Mouse (Mus musculus) testis, adult 2 months (tissue): ENCODE data around the gene Ddn. TPM values are rescaled to one million over a fixed set of nuclear protein-coding genes. Genes with fewer than 3 reads are reported as not detected.

Experiments
- H3K27ac ChIP-seq: fragments of 200-500 bp; 2 replicates; pipeline ENCODE4 v1.5.1; 2012; ENCODE audit warnings: low read depth, low read length; ENCODE audit not compliant: control insufficient read depth, insufficient read depth
- H3K27me3 ChIP-seq: fragments of 200-500 bp; 2 replicates; pipeline ENCODE4 v1.6.1; 2012; ENCODE audit warnings: mild to moderate bottlenecking, low read length, moderate library complexity; ENCODE audit not compliant: control insufficient read depth, insufficient read depth
- H3K36me3 ChIP-seq: fragments of 200-500 bp; 2 replicates; pipeline ENCODE4 v1.6.1; 2012; ENCODE audit warnings: mild to moderate bottlenecking, low read length; ENCODE audit not compliant: control insufficient read depth, insufficient read depth
- H3K4me1 ChIP-seq: fragments of 200-500 bp; 2 replicates; pipeline ENCODE4 v1.6.1; 2012; ENCODE audit warnings: low read length; ENCODE audit not compliant: control insufficient read depth, insufficient read depth
- H3K4me3 ChIP-seq: fragments of 200-500 bp; 2 replicates; pipeline ENCODE4 v1.5.1; 2012; ENCODE audit warnings: low read depth, mild to moderate bottlenecking, low read length, moderate library complexity, mixed read lengths; ENCODE audit not compliant: control insufficient read depth
- CTCF ChIP-seq: fragments of 200-500 bp; IDR thresholded peaks from 2 replicates; pipeline ENCODE4 v1.5.1; 2012; ENCODE audit warnings: low read depth, mild to moderate bottlenecking, inconsistent platforms, low read length, moderate library complexity; ENCODE audit not compliant: control insufficient read depth, insufficient read depth, insufficient replicate concordance
- POLR2A ChIP-seq: fragments of 200-500 bp; IDR thresholded peaks from 2 replicates; pipeline ENCODE4 v1.6.1; 2012; ENCODE audit warnings: low read depth, mild to moderate bottlenecking, inconsistent platforms, low read length, moderate library complexity; ENCODE audit not compliant: control insufficient read depth
- polyA plus RNA-seq: library from polyadenylated mRNA; depleted of rRNA; stranded (reverse); fragments of >200 nt; gene quantifications from 2 replicates; pipeline ENCODE4 v1.2.3, GENCODE M21; 2012; rRNA removed

Ddn gene
- polyA plus RNA-seq, 1 experiment, result 0.02 TPM

DNA sequence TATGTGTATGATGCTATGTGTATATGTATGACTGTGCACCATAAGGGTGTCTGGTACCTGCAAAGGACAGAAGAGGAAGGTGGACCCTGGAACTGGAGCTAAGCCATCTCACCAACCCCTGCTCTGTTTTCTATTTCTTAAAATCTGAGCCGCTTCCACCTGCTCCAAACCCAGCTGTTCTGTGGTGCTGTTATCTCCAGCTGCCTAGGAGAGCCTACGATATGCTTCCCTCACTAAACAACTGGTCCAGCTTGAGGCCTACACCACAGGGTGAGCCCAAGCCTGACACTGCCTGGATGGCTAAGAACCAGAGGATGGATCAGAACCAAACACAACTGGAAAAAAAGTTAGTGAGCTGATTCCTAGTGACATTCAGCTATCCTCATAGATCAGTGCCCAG, 55.2 kb downstream of the Ddn start:
- no peak overlapping the region for H3K4me3 ChIP-seq
- H3K27me3 ChIP-seq, result no peaks in the 10 kb centered on the region
- no peaks in the 10 kb centered on the region; the same call in 1 of the 2 replicates for H3K36me3 ChIP-seq
- no peak overlapping the region for H3K27ac ChIP-seq
- no peaks in the 10 kb centered on the region; the same call in 1 of the 2 replicates for H3K4me1 ChIP-seq
- TF ChIP-seq POLR2A (no peak), CTCF (no peak)

Other genes with a start within 250 kb of the Ddn start
- 11.4 and 15.1 TPM in 2 replicates for gene Ccnt1, start 238.6 kb downstream of the Ddn start, polyA plus RNA-seq
- 88.1 and 104 TPM in 2 replicates for gene 4930415O20Rik, start 238.5 kb downstream of the Ddn start, polyA plus RNA-seq
- gene Adcy6, start 199.4 kb downstream of the Ddn start, polyA plus RNA-seq, result 15.0 and 18.8 TPM in 2 replicates
- 3.1 and 3.2 TPM in 2 replicates for gene Cacnb3, start 178.7 kb downstream of the Ddn start, polyA plus RNA-seq
- gene Ddx23, start 146.6 kb downstream of the Ddn start, polyA plus RNA-seq, result 15.1 and 16.9 TPM in 2 replicates
- gene Rnd1, start 132.0 kb downstream of the Ddn start, polyA plus RNA-seq, result 0.32 and 0.46 TPM in 2 replicates
- gene Ccdc65, start 101.3 kb downstream of the Ddn start, polyA plus RNA-seq, result 158 and 181 TPM in 2 replicates
- 1.0 and 1.4 TPM in 2 replicates for gene Fkbp11, start 81.3 kb downstream of the Ddn start, polyA plus RNA-seq
- 60.1 and 80.4 TPM in 2 replicates for gene Arf3, start 46.3 kb downstream of the Ddn start, polyA plus RNA-seq
- gene Wnt10b, start 31.3 kb downstream of the Ddn start, polyA plus RNA-seq, result 0.47 and 0.67 TPM in 2 replicates
- gene Wnt1, start 19.6 kb downstream of the Ddn start, polyA plus RNA-seq, result 3.5 and 4.0 TPM in 2 replicates
- gene Prkag1, start 22.0 kb upstream of the Ddn start, polyA plus RNA-seq, result 18.4 and 19.5 TPM in 2 replicates
- gene Kmt2d, start 61.7 kb upstream of the Ddn start, polyA plus RNA-seq, result 17.0 and 17.4 TPM in 2 replicates
- 4.6 and 4.8 TPM in 2 replicates for gene Rhebl1, start 85.0 kb upstream of the Ddn start, polyA plus RNA-seq
- 9.4 and 10.8 TPM in 2 replicates for gene Dhh, start 89.0 kb upstream of the Ddn start, polyA plus RNA-seq
- 478 and 581 TPM in 2 replicates for gene Lmbr1l, start 108.7 kb upstream of the Ddn start, polyA plus RNA-seq
- 124 and 148 TPM in 2 replicates for gene Tuba1b, start 125.1 kb upstream of the Ddn start, polyA plus RNA-seq
- 2.3 and 2.4 TPM in 2 replicates for gene Gm49450, start 144.1 kb upstream of the Ddn start, polyA plus RNA-seq
- 77.2 and 93.1 TPM in 2 replicates for gene Tuba1a, start 144.2 kb upstream of the Ddn start, polyA plus RNA-seq
- gene Tuba1c, start 220.4 kb upstream of the Ddn start, polyA plus RNA-seq, result 223 and 227 TPM in 2 replicates
- gene Prph, start 245.7 kb upstream of the Ddn start, polyA plus RNA-seq, result 0.14 and 0.36 TPM in 2 replicates